Mouse (Mus musculus): Measurements from ENCODE around the gene Foxo1. TPM values are rescaled to one million over a fixed set of nuclear protein-coding genes. Genes with fewer than 3 reads are reported as not detected.

The Foxo1 gene
- polyA plus RNA-seq, 1 experiment from 2014 or later: 3.5 TPM

- 63% methylated on average over 5 of the region's 5 CpGs for WGBS (ENCODE audit: insufficient replicate concordance)
- Histone ChIP-seq H3K27ac (ENCODE audit: low read depth) (no peak overlapping the region), H3K36me3 (replicated peaks; ENCODE audit: insufficient read depth, low read length) (no peaks in the 10 kb centered on the region), H3K4me1 (ENCODE audit: insufficient read depth) (peaks cover 23% of the 10 kb centered on the region), H3K9me3 (ENCODE audit: low read length) (no peaks in the 10 kb centered on the region), H3K4me3 (ENCODE audit: low read depth, low read length) (peak overlapping the region; percentile 24), H3K27me3 (ENCODE audit: insufficient read depth, low read length) (peaks cover 18% of the 10 kb centered on the region), H3K9ac (replicated peaks) (no peak overlapping the region), H3K4me2 (ENCODE audit: low read depth, low read length) (peak overlapping the region; percentile 98)
- DNase-seq: no peak
- no peak for ATAC-seq
- TF ChIP-seq EP300 (IDR thresholded peaks at IDR 0.05; ENCODE audit: low read depth) (no peak), CTCF (IDR thresholded peaks at IDR 0.05; ENCODE audit: low read depth) (no peak)
Measured at GRCm38 (mm10) chr3:52271376-52271775, 3.2 kb downstream of the Foxo1 start.

- H3K4me2 ChIP-seq (ENCODE audit: low read depth, low read length): peak overlapping the region; percentile 98
- no peak overlapping the region for H3K4me3 ChIP-seq (ENCODE audit: low read depth, low read length)
- peaks cover 16% of the 10 kb centered on the region for H3K4me1 ChIP-seq (ENCODE audit: insufficient read depth)
- 73% methylated on average over 8 of the region's 8 CpGs for WGBS (ENCODE audit: insufficient replicate concordance)
- peaks cover 13% of the 10 kb centered on the region for H3K27me3 ChIP-seq (ENCODE audit: insufficient read depth, low read length)
- no peaks in the 10 kb centered on the region for H3K9me3 ChIP-seq (ENCODE audit: low read length)
- no peak overlapping the region for H3K9ac ChIP-seq (replicated peaks)
- no peak overlapping the region for H3K27ac ChIP-seq (ENCODE audit: low read depth)
- TF ChIP-seq CTCF (IDR thresholded peaks at IDR 0.05; ENCODE audit: low read depth) (no peak), EP300 (IDR thresholded peaks at IDR 0.05; ENCODE audit: low read depth) (no peak)
- no peak for DNase-seq
- no peaks in the 10 kb centered on the region for H3K36me3 ChIP-seq (replicated peaks; ENCODE audit: insufficient read depth, low read length)
- ATAC-seq: no peak
Measured at GRCm38 (mm10) chr3:52272376-52272865, 4.3 kb downstream of the Foxo1 start.

- Histone ChIP-seq H3K4me1 (ENCODE audit: insufficient read depth) (peaks cover 18% of the 10 kb centered on the region), H3K36me3 (replicated peaks; ENCODE audit: insufficient read depth, low read length) (no peaks in the 10 kb centered on the region), H3K27ac (ENCODE audit: low read depth) (no peak overlapping the region), H3K4me3 (ENCODE audit: low read depth, low read length) (no peak overlapping the region), H3K4me2 (ENCODE audit: low read depth, low read length) (no peak overlapping the region), H3K9me3 (ENCODE audit: low read length) (no peaks in the 10 kb centered on the region), H3K27me3 (ENCODE audit: insufficient read depth, low read length) (peaks cover 5% of the 10 kb centered on the region; the same call in 1 of the 2 replicates), H3K9ac (replicated peaks) (no peak overlapping the region)
- DNase-seq (no peak), ATAC-seq (no peak)
- no peak for TF ChIP-seq CTCF (IDR thresholded peaks at IDR 0.05; ENCODE audit: low read depth)
- no peak for TF ChIP-seq EP300 (IDR thresholded peaks at IDR 0.05; ENCODE audit: low read depth)
Measured at GRCm38 (mm10) chr3:52274475-52274874, 6.3 kb downstream of the Foxo1 start.

- Histone ChIP-seq H3K9me3 (ENCODE audit: low read length) (no peaks in the 10 kb centered on the region), H3K27me3 (ENCODE audit: insufficient read depth, low read length) (no peaks in the 10 kb centered on the region), H3K36me3 (replicated peaks; ENCODE audit: insufficient read depth, low read length) (no peaks in the 10 kb centered on the region), H3K27ac (ENCODE audit: low read depth) (no peak overlapping the region), H3K4me2 (ENCODE audit: low read depth, low read length) (no peak overlapping the region), H3K4me1 (ENCODE audit: insufficient read depth) (peaks cover 18% of the 10 kb centered on the region), H3K9ac (replicated peaks) (no peak overlapping the region), H3K4me3 (ENCODE audit: low read depth, low read length) (no peak overlapping the region)
- ATAC-seq: no peak
- 74% methylated on average over 9 of the region's 9 CpGs for WGBS (ENCODE audit: insufficient replicate concordance)
- DNase-seq: no peak
- TF ChIP-seq EP300 (IDR thresholded peaks at IDR 0.05; ENCODE audit: low read depth) (no peak), CTCF (IDR thresholded peaks at IDR 0.05; ENCODE audit: low read depth) (no peak)
Measured at GRCm38 (mm10) chr3:52275037-52275555, 7.0 kb downstream of the Foxo1 start.

- no peak for DNase-seq
- no peak overlapping the region for H3K27ac ChIP-seq (ENCODE audit: low read depth)
- H3K4me1 ChIP-seq (ENCODE audit: insufficient read depth): peaks cover 8% of the 10 kb centered on the region; the same call in 1 of the 2 replicates
- H3K9ac ChIP-seq (replicated peaks): no peak overlapping the region
- H3K27me3 ChIP-seq (ENCODE audit: insufficient read depth, low read length): no peaks in the 10 kb centered on the region
- TF ChIP-seq CTCF (IDR thresholded peaks at IDR 0.05; ENCODE audit: low read depth): no peak
- TF ChIP-seq EP300 (IDR thresholded peaks at IDR 0.05; ENCODE audit: low read depth): no peak
- no peak for ATAC-seq
- no peak overlapping the region for H3K4me2 ChIP-seq (ENCODE audit: low read depth, low read length)
- H3K36me3 ChIP-seq (replicated peaks; ENCODE audit: insufficient read depth, low read length): peaks cover 4% of the 10 kb centered on the region; the same call in 1 of the 2 replicates
- no peak overlapping the region for H3K4me3 ChIP-seq (ENCODE audit: low read depth, low read length)
- 65% methylated on average over 1 of the region's 1 CpGs for WGBS (ENCODE audit: insufficient replicate concordance)
- H3K9me3 ChIP-seq (ENCODE audit: low read length): no peaks in the 10 kb centered on the region
Measured at GRCm38 (mm10) chr3:52280681-52281080, 12.5 kb downstream of the Foxo1 start.

- no peak overlapping the region for H3K4me3 ChIP-seq (ENCODE audit: low read depth, low read length)
- no peak for TF ChIP-seq EP300 (IDR thresholded peaks at IDR 0.05; ENCODE audit: low read depth)
- no peak for TF ChIP-seq CTCF (IDR thresholded peaks at IDR 0.05; ENCODE audit: low read depth)
- H3K9me3 ChIP-seq (ENCODE audit: low read length): no peaks in the 10 kb centered on the region
- H3K4me1 ChIP-seq (ENCODE audit: insufficient read depth): peaks cover 8% of the 10 kb centered on the region; the same call in 1 of the 2 replicates
- no peak overlapping the region for H3K9ac ChIP-seq (replicated peaks)
- DNase-seq (no peak), ATAC-seq (no peak)
- H3K4me2 ChIP-seq (ENCODE audit: low read depth, low read length): no peak overlapping the region
- 85% methylated on average over 3 of the region's 3 CpGs for WGBS (ENCODE audit: insufficient replicate concordance)
- H3K27me3 ChIP-seq (ENCODE audit: insufficient read depth, low read length): no peaks in the 10 kb centered on the region
- peaks cover 4% of the 10 kb centered on the region; the same call in 1 of the 2 replicates for H3K36me3 ChIP-seq (replicated peaks; ENCODE audit: insufficient read depth, low read length)
- no peak overlapping the region for H3K27ac ChIP-seq (ENCODE audit: low read depth)
Measured at GRCm38 (mm10) chr3:52281882-52282281, 13.7 kb downstream of the Foxo1 start.

Measured in liver, postnatal 0 days (tissue).